Mouse (Mus musculus) thymus, postnatal 36 days (tissue): ENCODE results near the gene Mdga2.

Experiments
- DNase-seq, 2 experiments: peaks; one replicate each; pipeline ENCODE4 v3.0.0; 2022; ENCODE audit warnings: mixed read lengths in 2 of 2

Gene Mdga2

DNA sequence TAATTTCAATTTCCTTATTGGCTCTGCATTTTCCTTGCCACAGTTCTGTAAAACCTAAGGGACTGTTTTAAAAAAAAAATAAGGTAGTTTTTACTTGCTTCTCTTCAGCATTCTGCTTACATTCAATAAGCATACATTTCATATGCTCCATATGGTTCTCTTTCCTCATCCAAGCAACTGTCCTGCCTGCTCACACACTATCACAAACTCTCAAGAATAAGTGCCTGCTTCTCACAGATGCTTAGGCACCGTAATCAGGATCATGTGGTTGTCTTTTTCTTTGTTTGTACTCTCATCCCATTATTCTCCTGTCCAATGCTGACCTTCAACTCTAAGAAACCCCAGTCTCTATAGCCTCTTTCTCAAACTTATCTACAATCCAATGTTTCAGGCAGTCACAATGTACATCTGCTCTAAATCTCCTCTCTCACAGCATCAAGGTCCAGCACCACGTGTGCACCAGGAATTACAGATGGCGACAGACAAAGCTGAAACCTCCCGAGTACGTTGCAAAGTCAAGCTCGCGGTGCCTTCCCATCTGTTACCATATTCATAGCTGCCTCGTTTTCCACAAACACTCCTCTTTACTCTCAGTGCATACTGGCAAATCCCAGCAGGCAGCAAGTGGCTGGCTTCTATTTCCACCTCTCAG is 177.1 kb downstream of the Mdga2 start:
- no peak for DNase-seq

DNA sequence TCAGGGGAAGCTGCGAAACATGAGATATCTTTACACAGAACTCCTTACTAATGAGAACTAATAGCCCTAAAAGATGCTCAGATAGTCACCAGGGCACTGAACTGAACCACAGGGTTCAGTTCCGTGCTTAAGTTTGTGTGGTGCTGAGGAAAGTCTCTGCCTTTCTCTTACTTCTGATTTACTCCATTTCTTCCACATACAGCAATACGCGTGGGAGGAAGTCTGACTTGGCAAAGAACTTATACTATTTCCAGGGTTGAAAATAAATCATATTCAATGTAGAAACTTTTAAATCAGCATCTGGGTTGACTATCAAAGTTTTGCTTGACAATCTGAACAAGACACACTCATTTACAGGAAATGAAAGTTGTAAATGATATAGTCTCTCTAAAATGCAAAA is 180.5 kb downstream of the Mdga2 start:
- no peak for DNase-seq

DNA sequence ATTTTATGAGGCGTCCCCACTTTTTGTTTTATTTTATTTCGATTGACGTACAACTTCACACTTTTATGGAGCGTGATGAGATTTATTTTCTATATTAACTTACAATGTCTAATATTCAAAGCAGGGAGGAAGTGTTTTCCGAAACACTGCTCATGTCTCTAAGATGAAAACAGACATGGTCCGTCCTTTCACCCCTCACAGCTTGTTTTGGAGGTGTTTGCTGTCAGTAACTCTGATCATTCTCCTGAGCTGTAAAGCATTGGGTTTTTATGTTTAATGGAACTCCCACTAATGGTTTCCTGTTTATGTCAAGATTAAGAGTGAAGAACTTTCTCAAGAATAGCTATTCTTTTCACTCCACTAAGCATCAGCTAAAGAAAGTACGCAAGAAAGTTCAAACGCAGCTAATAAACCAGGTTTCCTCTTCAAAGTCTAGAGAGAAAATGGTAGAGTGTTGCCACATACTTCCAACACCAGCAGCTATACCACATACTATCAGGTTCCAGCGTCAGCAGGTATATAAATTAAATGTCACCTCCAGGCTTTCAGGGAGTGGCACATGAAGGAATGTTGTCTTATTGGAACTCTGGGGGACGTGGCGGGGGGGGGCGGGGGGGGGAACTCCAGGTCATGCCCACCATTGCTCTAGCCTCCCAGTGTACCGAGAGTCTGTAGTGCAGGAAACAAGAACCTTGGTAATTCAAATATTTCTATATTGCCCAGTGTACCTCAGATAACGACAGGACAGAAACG is 186.7 kb downstream of the Mdga2 start:
- DNase-seq = no peak

DNA sequence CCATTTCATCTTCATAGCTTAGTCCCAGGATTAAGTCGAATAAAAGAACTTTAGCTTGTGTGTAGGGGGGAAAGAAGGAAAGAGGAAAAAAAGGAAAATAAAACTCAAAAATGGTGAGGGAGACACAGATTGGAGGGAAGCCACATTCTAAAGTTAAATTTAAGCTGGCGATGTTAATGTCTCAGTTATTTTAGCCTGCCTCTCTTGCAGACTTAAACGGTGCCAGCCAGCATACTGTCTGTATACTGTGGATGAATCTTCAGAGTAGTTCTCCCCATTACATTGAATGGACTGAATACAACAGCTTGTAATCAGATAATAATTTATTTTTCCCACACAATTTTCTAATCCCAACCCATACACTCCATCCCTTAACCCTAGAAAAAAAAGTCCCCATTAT is 205.2 kb downstream of the Mdga2 start:
- no peak for DNase-seq

DNA sequence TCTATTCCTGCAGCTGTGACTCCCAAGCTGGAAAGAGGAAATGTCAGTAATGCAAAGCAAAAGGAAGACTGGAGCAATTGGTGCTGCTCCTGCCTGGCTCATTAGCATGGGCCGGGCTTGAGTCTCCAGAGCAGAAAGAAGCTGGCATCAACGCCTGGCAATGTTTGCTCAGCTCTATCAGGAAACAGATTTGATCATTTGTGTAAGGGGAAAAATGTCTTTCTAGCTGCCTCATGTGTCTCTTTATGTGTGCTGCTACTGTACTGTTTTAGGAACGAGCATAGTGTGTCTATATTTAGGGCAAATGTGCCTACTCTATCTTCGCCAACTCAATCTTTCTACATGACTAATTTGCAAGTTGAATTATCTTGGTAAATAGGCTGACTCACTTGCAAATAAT is 211.0 kb downstream of the Mdga2 start:
- no peak for DNase-seq

DNA sequence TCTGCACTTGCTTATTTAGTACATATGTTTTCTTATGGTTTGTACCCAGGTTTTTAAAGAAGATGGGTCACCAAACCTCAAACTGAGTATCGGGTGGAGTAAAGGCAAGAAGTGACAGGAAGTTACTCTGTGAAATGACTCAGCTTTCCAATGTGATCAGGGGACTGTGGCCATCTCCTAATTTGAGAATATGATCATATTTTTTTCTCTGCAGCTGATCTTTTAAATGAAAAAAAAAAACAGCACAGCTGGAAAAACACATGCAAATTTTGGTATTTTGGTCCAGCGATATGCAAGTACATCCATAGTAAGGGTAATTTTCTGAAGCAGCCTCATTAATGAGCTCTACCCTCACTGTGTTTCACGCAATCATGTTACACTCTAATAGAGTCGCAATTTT is 212.0 kb downstream of the Mdga2 start:
- no peak for DNase-seq

DNA sequence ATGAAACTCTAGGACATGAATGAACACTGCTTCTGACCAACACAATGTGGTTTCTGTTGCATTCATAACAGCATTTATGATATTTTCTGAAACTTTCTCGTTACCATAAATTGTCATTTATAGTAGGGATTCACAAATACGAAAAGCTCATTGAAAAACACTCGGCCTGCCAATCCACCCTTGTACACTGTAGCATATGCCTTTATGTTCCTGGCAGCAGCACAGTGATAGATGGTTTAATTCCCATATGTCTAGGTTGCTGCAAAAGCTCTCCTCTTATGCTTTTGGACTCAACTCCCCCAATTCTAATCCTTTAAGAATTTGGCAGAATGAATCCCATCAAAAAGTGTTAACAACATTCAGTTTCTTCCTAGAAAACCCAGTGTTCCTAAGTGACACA is 213.2 kb downstream of the Mdga2 start:
- DNase-seq = no peak

DNA sequence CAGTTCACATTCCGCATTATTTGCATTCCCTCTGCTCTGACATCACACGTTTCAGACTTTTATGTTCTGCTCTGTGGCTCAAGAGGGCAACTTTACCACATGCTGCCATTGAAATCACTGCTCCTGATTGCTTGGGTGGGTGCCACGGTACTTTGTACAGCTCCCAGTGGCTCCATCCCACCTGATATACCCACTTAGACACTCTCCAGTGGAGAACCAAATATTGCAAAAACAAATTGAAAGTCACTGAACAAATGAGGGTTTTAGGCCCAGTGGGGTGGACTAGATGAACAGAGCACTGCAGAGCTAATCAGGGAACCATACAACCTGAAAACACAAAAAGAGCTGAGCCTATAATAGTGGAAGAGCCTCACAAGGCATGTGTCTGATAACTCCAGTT is 268.2 kb downstream of the Mdga2 start:
- DNase-seq = no peak

DNA sequence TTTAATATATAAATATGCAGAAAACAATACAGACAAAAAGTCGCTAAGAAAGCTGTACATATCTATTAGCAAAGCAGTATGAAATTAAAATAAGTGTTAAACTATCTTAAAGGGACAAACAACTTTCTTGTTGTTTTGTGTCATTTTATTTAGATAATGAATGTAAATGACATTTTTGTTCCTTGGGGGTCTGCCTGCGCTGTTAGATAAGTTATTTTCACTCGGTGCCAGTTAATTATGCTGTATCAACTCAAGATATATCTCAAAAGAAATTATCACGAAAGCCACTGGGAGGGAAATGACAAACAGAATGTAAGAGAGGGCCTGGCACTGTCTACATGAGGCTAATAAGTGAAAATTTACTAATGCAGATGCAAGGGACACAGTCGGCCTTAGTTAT is 306.6 kb downstream of the Mdga2 start:
- DNase-seq = no peak

DNA sequence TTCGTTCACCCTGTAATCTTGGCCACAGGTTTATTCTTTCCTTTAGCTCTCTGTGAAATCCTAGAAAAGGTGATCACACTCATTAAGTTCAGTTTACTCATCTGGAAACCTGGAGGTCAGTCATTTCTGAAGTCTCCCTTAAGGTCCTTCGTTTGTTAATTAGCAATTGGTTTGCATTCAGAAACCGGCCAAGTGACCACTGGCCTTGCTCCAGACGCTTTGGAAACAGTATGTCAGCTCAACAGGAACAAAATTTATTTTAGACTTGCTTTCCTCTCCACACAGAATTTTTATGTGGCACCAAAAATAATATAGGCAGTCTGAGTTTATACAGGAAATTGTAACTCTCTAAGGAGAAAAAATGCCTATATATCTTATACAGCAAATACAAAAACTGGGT is 323.0 kb downstream of the Mdga2 start:
- no peak for DNase-seq

DNA sequence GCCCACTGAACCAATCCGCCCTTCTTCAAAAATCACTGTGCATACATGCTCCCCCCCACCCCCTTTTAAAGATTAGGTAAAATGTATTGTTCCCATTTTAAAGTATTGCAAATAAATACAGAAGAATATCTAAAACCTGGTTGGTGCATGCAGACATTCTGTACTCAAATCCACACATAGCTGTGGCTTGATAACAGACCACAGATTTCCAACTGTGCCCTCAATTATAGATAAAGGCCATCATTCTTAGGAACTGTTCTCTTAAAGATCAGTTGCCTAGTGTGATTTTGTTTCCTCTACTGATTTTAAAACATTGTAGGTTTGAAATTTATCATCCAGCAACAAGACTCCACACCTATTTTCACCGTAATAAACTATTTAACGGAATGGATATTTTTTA is 325.6 kb downstream of the Mdga2 start:
- DNase-seq = no peak

DNA sequence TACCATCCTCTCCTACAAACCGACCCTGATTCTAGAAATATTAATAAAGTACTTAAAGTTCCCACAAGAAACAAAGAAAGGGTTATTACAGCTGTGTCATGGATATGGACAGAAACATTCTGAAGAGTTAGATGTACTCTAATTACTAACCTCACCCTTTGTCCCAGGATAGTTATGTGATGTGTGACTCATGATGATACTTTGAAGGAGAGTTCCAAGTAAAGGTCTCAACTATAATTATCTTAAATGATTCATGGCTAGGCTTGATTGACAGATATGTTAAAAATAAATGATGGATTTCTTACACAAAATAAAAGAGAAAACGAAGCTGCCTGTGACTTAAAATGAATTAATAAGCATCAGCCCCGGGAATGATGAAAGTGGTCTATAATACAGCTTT is 332.1 kb downstream of the Mdga2 start:
- no peak for DNase-seq

DNA sequence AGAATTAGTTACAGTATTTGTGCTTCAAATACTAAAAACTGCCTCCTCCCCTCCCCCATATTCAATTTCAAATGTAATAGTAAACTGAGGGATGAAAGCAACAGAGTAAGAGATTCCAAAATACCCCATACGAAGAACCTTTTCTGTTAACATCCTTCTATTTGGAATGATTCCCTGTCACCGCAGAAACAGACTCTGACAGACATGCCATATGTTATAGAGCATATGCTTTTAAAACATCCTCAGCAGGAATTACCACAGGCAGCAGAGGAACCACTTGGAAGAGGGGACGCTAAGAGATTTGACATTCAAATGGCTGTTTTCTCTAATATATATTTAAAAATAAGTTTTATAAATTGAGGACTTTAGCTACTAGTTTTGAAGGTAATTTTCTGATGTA is 333.1 kb downstream of the Mdga2 start:
- no peak for DNase-seq

DNA sequence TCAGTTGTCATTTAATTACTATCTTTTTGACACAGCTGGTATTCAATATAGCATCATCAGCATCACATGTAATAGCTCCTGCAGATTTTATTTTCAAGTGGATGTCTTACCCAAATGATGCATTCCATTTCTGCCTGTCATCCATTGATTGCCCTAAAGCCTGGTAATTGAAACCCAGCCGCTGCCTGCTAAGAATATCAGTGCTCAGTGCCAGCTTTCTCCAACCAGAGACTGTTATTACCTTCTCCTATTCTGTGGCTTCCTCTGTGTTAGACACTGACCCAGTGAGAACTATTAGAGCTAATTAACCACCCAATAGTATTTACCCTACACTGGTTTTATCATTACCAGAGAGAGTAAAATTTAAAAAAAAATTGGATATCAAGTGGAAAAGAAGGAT is 333.7 kb downstream of the Mdga2 start:
- DNase-seq = no peak

DNA sequence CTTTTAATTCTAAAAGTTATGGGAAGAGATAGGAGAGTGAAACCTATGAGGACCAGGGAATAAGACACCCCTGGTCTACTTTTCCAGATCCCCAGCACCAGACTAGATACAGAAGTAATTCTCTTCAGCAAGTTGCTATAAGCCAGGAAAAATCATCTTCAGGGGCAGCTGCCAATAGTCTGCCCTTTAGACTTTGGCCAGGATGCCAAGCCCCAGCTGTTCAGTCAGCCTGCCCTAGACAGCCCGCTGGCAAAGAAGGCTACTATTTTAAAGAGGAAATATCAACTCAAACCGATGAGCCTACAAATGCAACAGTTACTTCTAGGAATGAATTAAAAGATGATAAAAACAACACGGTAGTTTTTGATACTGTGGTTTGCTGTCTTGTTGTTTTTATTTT is 356.1 kb downstream of the Mdga2 start:
- DNase-seq = no peak

DNA sequence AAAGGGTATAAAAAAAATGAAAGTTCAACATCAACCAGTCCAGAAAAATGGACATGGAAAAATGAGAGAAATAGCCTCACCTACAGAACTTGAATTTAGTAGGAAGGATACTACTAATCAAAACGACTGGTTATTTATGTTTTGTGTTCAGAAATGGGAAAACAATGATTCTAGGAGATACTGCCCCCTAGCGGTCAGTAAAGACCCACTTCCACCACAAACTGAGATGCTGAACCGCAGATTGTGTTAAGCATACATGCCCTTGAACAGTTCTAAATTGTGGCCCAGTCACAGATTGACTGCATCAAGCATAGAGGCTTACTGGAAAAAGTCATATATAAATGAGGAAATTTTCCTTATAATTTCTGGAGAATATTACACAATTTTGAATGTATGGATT is 369.2 kb downstream of the Mdga2 start:
- no peak for DNase-seq

DNA sequence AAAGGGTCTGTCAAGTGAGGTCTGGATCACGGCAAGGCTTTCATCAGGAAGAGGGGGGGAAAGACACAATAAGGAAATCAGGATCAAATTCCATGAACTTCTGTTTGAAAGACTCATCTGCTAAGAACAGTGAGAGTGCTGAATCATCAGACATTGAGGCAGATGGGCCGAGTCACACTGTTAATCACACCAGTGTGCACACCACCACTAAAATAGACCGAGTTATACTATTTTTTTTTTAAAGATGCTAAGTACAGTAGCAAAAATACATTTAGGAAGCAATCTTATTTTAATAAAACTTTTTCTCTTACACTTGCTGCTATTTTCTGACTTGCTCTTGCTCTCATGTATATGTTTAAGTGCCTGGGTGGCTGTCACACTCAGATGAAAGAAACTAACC is 382.0 kb downstream of the Mdga2 start:
- DNase-seq = no peak

DNA sequence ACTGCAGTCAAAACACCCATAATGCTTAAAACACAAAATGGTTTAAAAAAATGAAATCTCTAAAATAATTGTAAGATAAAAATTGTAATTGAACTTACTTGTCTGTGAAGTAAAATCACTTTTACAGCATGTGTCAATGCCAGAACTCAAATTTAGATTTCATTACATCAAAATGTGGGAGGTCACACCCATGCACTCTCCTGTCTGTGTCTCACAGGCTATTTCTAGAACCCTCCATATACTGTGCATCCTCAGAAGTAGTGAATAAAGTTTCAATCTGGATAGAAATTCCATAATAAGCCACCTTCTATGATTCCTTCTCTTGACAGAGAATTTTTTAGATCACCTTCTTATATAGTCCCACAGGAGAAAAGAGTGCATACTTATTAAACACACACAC is 466.7 kb downstream of the Mdga2 start:
- no peak for DNase-seq

DNA sequence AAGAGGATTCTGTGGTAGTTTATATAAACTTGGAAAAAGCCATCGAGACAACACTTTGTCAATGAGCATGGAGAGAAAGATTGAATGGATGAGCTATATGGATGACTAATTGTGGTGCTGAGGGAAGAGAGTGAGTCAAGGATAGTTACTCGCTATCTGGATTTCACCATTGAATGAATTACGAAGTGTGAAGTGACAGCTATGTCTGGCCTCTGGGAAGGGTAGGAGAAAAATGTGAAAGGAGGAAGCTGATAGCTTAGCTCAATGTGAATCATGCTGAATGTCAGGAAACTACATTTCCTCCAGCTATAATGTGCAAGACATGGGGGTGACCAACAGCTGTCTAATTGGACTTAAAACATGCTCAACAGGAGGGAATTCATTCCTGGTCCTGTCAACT is 487.8 kb downstream of the Mdga2 start:
- DNase-seq = no peak

DNA sequence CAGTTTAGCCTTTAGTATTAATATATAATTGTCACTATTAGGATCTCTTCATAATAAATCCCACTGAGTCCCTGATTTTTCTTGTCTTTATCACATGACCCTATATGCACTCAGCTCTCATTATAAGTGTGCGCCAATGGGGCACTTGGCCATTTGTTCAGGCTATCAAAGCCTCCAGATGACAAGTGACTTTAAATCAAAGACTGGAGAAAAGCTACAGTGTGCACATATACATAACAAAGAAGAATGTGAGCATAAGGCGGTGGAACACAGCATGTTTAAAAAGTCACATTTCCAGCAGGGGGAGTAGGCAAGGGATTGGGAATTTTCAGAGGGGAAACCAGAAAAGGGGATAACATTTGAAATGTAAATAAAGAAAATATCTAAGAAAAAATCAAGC is 497.9 kb downstream of the Mdga2 start:
- DNase-seq = no peak

DNA sequence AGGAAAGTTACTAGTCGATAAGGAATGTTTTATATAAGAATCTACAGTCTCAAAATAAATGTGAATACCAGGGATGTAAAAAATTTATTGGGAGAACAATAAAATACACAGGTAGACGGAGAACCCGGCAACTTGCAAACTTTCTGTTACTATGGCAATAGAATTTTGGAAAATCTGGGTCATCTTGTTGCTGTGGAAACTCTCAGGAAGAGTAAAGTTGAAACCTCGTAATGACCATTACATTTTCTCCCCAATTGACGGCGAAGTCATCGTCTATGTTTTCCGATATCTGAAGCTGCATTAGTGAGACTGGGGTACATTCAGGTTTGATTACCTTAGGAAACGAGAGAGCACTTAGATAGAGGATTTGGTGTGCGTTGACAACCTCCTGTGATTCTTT is 514.0 kb downstream of the Mdga2 start:
- no peak for DNase-seq

DNA sequence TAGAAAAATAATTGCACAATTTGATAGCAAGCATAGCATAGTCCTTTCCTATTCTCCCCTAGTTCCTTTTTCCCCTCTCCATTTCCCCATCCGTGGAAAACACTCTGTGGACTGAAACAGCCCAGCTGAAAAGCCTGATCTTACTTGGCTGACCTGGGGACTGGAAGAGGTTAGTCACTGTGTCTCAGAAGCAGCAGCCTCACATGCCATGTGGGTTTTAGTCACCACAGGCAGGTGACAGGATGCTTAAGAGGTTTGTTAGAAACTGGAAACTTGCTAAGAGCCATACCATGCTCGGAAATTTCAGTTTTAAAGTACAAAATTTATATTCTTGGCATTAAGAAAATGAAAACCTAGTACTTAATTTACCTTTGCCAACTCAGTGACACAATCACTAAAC is 514.9 kb downstream of the Mdga2 start:
- no peak for DNase-seq

DNA sequence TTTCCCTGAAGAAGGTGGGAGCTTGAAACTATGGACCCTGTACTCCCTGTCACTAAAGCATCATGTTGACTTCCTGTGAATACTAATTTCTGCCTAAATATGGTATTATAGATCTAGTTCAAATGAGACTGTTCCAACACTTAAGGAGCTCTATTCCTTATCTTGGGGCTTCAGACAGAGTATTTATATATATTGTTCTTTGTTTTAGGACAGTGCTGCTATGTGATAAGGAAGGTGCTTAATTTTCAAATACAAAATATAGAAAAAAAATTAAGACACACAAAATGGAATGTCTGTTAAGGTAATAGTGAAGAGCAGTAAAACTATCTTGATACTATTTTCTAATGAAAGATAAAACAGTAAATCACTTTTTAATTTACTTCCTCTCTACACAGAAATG is 517.3 kb downstream of the Mdga2 start:
- no peak for DNase-seq

DNA sequence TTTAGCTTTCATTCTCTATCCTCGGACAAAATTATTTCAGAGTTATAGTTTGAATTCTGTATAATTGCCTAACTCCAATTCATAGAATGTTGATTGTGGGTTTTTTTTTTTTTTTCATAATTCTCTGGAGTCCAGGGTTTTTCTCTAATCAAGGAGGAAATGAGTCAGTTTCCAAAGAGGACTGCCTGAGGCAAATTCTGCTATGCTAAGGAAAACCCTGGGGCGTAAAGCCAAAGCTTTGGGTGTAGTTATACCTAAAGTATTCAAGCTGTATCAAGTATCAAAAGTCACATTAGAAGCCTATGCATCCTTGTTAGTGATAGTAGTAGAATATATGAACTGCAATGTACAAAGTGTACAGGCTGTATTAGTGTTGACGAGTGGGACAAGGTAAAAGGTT is 519.6 kb downstream of the Mdga2 start:
- no peak for DNase-seq

DNA sequence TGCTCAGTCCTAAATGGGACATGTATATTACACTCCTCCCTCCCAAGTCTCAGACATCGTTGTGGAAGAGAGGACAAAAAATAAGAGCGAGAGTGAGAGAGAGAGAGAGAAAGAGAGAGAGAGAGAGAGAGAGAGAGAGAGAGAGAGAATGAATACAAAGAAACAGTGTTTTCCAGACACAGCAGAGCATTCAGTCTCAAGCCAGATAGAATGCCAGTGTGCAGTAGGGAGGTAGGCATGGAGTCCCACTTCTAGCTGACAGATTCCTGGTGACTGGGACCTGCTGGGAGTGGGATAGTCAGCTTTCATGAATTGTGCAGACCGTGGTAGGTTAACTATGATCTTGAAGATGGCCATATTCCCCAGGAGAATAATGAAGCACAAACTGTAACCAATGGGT is 542.8 kb downstream of the Mdga2 start:
- DNase-seq = no peak
